In the genomic region with DNA sequence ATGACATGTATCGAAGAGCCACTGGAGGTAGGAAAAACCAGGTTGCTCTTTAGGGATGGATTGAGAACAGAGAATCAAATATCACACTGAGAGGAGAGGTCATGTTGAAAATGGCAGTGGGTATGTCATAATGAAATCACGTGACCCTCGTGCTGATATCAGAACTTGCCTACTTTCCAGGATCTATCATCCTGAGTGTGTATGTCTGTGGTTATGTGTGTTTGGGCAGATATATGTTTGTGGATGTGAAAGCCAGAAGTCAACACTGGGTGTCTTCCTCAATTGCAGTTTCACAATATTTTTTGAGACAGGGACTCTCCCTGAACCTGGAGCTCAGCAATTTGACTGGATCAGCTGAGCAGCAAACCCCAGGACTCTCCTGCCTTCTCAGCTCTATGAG, we compare ENCODE assay signal across 23 mouse cellular contexts. TPM values are rescaled to one million over a fixed set of nuclear protein-coding genes. Genes with fewer than 3 reads are reported as not detected.
DNase-seq lines count a peak whose midpoint lies in the region; ATAC-seq and TF ChIP-seq lines count a peak whose summit lies in the region.
"Had no signal": no experiment of that assay in that cellular context is flagged by ENCODE, and none has a peak within 500 bp of the region (broad histone marks: within the 10 kb centered on the region; RNA-seq: fewer than 3 reads in every experiment).

No protein-coding gene starts in this region.

- peaks cover 3% of the 10 kb centered on the region; the same call in 1 of the 2 replicates for H3K79me2 ChIP-seq in liver, adult 2 months (ENCODE audit: control insufficient read depth, insufficient read depth, low read length)

- H3K9me3 ChIP-seq in liver, postnatal 0 days (ENCODE audit: low read length), result no peaks in the 10 kb centered on the region
- H3K9me3 ChIP-seq in intestine, embryonic 16.5 days (ENCODE audit: control insufficient read depth, low read length), result no peaks in the 10 kb centered on the region
- H3K9me3 ChIP-seq in embryonic facial prominence, embryonic 10.5 days, result no peaks in the 10 kb centered on the region
- H3K9me3 ChIP-seq: embryonic facial prominence, embryonic 12.5 days; embryonic facial prominence, embryonic 15.5 days; hindbrain, embryonic 12.5 days; hindbrain, embryonic 15.5 days had no signal

- no peak for TF ChIP-seq CTCF in liver, adult 2 months (IDR thresholded peaks at IDR 0.05; ENCODE audit: low read depth, low read length)
- no peak for TF ChIP-seq CTCF in liver, postnatal 0 days (IDR thresholded peaks at IDR 0.05; ENCODE audit: low read depth)

- no peak for TF ChIP-seq EP300 in liver, postnatal 0 days (IDR thresholded peaks at IDR 0.05; ENCODE audit: low read depth)

- H3K9ac ChIP-seq in liver, adult 2 months (ENCODE audit: low read depth, low read length), result no peak overlapping the region
- H3K9ac ChIP-seq in liver, postnatal 0 days (replicated peaks), result no peak overlapping the region
- no peak overlapping the region for H3K9ac ChIP-seq in intestine, embryonic 16.5 days (ENCODE audit: low read depth, low read length)
- H3K9ac ChIP-seq: embryonic facial prominence, embryonic 12.5 days; embryonic facial prominence, embryonic 15.5 days; forebrain, postnatal 0 days; hindbrain, embryonic 12.5 days; hindbrain, embryonic 15.5 days had no signal

- 84% methylated on average over 3 of the region's 3 CpGs for WGBS in liver, adult 2 months
- 58% methylated on average over 3 of the region's 3 CpGs for WGBS in liver, postnatal 0 days (ENCODE audit: insufficient replicate concordance)
- 81% methylated on average over 3 of the region's 3 CpGs for WGBS in intestine, embryonic 16.5 days
- WGBS in embryonic facial prominence, embryonic 10.5 days, result 93% methylated on average over 3 of the region's 3 CpGs

- DNase-seq in liver, adult 2 months (ENCODE audit: extremely low read depth, low read depth, low spot score), result peak; percentile 28
- no peak for DNase-seq in liver, postnatal 0 days
- DNase-seq in splenic B cell, adult 2 months (ENCODE audit: low read depth, low spot score), result peak; percentile 46
- DNase-seq in cerebellum, postnatal 4 days (ENCODE audit: low spot score in 2 of 2), result no peak
- no peak for DNase-seq in embryonic facial prominence, embryonic 10.5 days (ENCODE audit: low spot score)
- DNase-seq: adrenal gland, adult 2 months; adrenal gland, postnatal 14 days; B cell, adult 2 months; cerebellum, adult 18-20 months; cerebellum, adult 9-10 months; cerebellum, postnatal 14 days; forebrain, postnatal 0 days; gastrocnemius, postnatal 25 days; heart, adult 11 months had no signal

- no peak overlapping the region for H3K4me2 ChIP-seq in liver, postnatal 0 days (ENCODE audit: low read depth, low read length)
- H3K4me2 ChIP-seq in intestine, embryonic 16.5 days (ENCODE audit: low read depth, low read length), result no peak overlapping the region
- H3K4me2 ChIP-seq: embryonic facial prominence, embryonic 12.5 days; embryonic facial prominence, embryonic 15.5 days; heart, embryonic 11.5 days; hindbrain, embryonic 12.5 days; hindbrain, embryonic 15.5 days had no signal

- no peak overlapping the region for H3K4me3 ChIP-seq in liver, adult 2 months (ENCODE audit: insufficient read depth, low read depth, low read length)
- no peak overlapping the region for H3K4me3 ChIP-seq in liver, postnatal 0 days (ENCODE audit: low read depth, low read length)
- no peak overlapping the region for H3K4me3 ChIP-seq in intestine, embryonic 16.5 days (ENCODE audit: low read length)
- no peak overlapping the region for H3K4me3 ChIP-seq in embryonic facial prominence, embryonic 10.5 days
- H3K4me3 ChIP-seq: embryonic facial prominence, embryonic 12.5 days; embryonic facial prominence, embryonic 15.5 days; hindbrain, embryonic 12.5 days; hindbrain, embryonic 15.5 days had no signal

- H3K36me3 ChIP-seq in liver, adult 2 months (ENCODE audit: control insufficient read depth, insufficient read depth, low read length), result no peaks in the 10 kb centered on the region
- no peaks in the 10 kb centered on the region for H3K36me3 ChIP-seq in liver, postnatal 0 days (replicated peaks; ENCODE audit: insufficient read depth, low read length)
- no peaks in the 10 kb centered on the region for H3K36me3 ChIP-seq in splenic B cell, adult 2 months (ENCODE audit: control insufficient read depth, insufficient read depth, low read length, poor library complexity, severe bottlenecking)
- H3K36me3 ChIP-seq in intestine, embryonic 16.5 days (ENCODE audit: control insufficient read depth, insufficient read depth, low read length), result no peaks in the 10 kb centered on the region
- no peaks in the 10 kb centered on the region for H3K36me3 ChIP-seq in embryonic facial prominence, embryonic 10.5 days (replicated peaks)
- H3K36me3 ChIP-seq: embryonic facial prominence, embryonic 12.5 days; embryonic facial prominence, embryonic 15.5 days; hindbrain, embryonic 12.5 days; hindbrain, embryonic 15.5 days had no signal

- ATAC-seq in liver, postnatal 0 days, result no peak
- ATAC-seq in granulocyte monocyte progenitor cell, adult 5-6 weeks (replicated peaks; ENCODE audit: poor library complexity, severe bottlenecking), result peak; percentile 72
- ATAC-seq in megakaryocyte progenitor cell, adult 5-6 weeks (replicated peaks; ENCODE audit: poor library complexity), result peak; percentile 57
- ATAC-seq in intestine, embryonic 16.5 days, result no peak
- ATAC-seq: forebrain, embryonic 14.5 days; forebrain, postnatal 0 days had no signal

- H3K27ac ChIP-seq in liver, adult 2 months (replicated peaks; ENCODE audit: insufficient read depth, low read depth, low read length), result no peak overlapping the region
- no peak overlapping the region for H3K27ac ChIP-seq in liver, postnatal 0 days (ENCODE audit: low read depth)
- no peak overlapping the region for H3K27ac ChIP-seq in intestine, embryonic 16.5 days (ENCODE audit: low read length)
- H3K27ac ChIP-seq in embryonic facial prominence, embryonic 10.5 days (replicated peaks), result no peak overlapping the region
- H3K27ac ChIP-seq: embryonic facial prominence, embryonic 12.5 days; embryonic facial prominence, embryonic 15.5 days; hindbrain, embryonic 12.5 days; hindbrain, embryonic 15.5 days had no signal

- no peaks in the 10 kb centered on the region for H3K27me3 ChIP-seq in liver, adult 2 months (ENCODE audit: control insufficient read depth, insufficient read depth, low read length)
- no peaks in the 10 kb centered on the region for H3K27me3 ChIP-seq in liver, postnatal 0 days (ENCODE audit: insufficient read depth, low read length)
- H3K27me3 ChIP-seq in splenic B cell, adult 2 months (ENCODE audit: control insufficient read depth, insufficient read depth, low read length, poor library complexity, severe bottlenecking), result no peaks in the 10 kb centered on the region
- H3K27me3 ChIP-seq in intestine, embryonic 16.5 days (replicated peaks; ENCODE audit: control insufficient read depth, insufficient read depth, low read length), result no peaks in the 10 kb centered on the region
- 0 out of 2 replicates have a peak, but pooled peaks cover 6% of the 10 kb centered on the region for H3K27me3 ChIP-seq in embryonic facial prominence, embryonic 10.5 days (replicated peaks; ENCODE audit: low read depth, poor library complexity, severe bottlenecking)
- H3K27me3 ChIP-seq: embryonic facial prominence, embryonic 12.5 days; embryonic facial prominence, embryonic 15.5 days; hindbrain, embryonic 12.5 days; hindbrain, embryonic 15.5 days had no signal

- TF ChIP-seq POLR2A in liver, adult 2 months (IDR thresholded peaks at IDR 0.05; ENCODE audit: extremely low read depth, insufficient read depth, low read length), result no peak

- no peaks in the 10 kb centered on the region; the same call in 1 of the 2 replicates for H3K4me1 ChIP-seq in liver, adult 2 months (ENCODE audit: control insufficient read depth, insufficient read depth, low read length)
- peaks cover 6% of the 10 kb centered on the region; the same call in 1 of the 2 replicates for H3K4me1 ChIP-seq in liver, postnatal 0 days (ENCODE audit: insufficient read depth)
- no peaks in the 10 kb centered on the region; the same call in 1 of the 2 replicates for H3K4me1 ChIP-seq in intestine, embryonic 16.5 days (ENCODE audit: control insufficient read depth, insufficient read depth, low read length)
- peaks cover 7% of the 10 kb centered on the region for H3K4me1 ChIP-seq in embryonic facial prominence, embryonic 10.5 days
- H3K4me1 ChIP-seq: embryonic facial prominence, embryonic 12.5 days; embryonic facial prominence, embryonic 15.5 days had no signal

RNA-seq across cellular contexts. Expression of a gene that starts 4.7 kb away (rescaled TPM):
- total RNA-seq in liver, adult 2 months (2014; rRNA removed), result 16.8 and 24.4 TPM in 2 replicates
- 41.8 and 42.1 TPM in 2 replicates for polyA plus RNA-seq in liver, adult 2 months (2012; rRNA removed)
- 27.8 and 30.5 TPM in 2 replicates for polyA plus RNA-seq in liver, postnatal 0 days (2015; fragmentation: Nextera tagmentation; extraction: Ambion mirVana)
- total RNA-seq in granulocyte monocyte progenitor cell, adult 5-6 weeks (2014; fragmentation: Nextera tagmentation), result 103 and 156 TPM in 2 replicates
- total RNA-seq in granulocyte monocyte progenitor cell, adult 5-6 weeks (2017), result 33.8 and 44.3 TPM in 2 replicates
- total RNA-seq in megakaryocyte progenitor cell, adult 5-6 weeks (2015), result 60.4 and 75.6 TPM in 2 replicates
- total RNA-seq in megakaryocyte progenitor cell, adult 5-6 weeks (2017), result 26.9 and 36.0 TPM in 2 replicates
- polyA plus RNA-seq in intestine, embryonic 16.5 days (2015; fragmentation: Nextera tagmentation; extraction: Ambion mirVana), result 90.6 and 94.4 TPM in 2 replicates
- polyA plus RNA-seq in embryonic facial prominence, embryonic 10.5 days (2016; fragmentation: Nextera tagmentation; extraction: Ambion mirVana), result 121 and 132 TPM in 2 replicates

RNA-seq across cellular contexts. Expression of a gene that starts 48.6 kb away (rescaled TPM):
- 13.3 and 13.4 TPM in 2 replicates for total RNA-seq in liver, adult 2 months (2014; rRNA removed)
- polyA plus RNA-seq in liver, adult 2 months (2012; rRNA removed), result 26.1 and 31.0 TPM in 2 replicates
- 17.3 and 18.7 TPM in 2 replicates for polyA plus RNA-seq in liver, postnatal 0 days (2015; fragmentation: Nextera tagmentation; extraction: Ambion mirVana)
- 90.2 and 113 TPM in 2 replicates for total RNA-seq in granulocyte monocyte progenitor cell, adult 5-6 weeks (2014; fragmentation: Nextera tagmentation)
- 68.2 and 68.3 TPM in 2 replicates for total RNA-seq in granulocyte monocyte progenitor cell, adult 5-6 weeks (2017)
- total RNA-seq in megakaryocyte progenitor cell, adult 5-6 weeks (2015), result 52.9 and 63.3 TPM in 2 replicates
- total RNA-seq in megakaryocyte progenitor cell, adult 5-6 weeks (2017), result 83.9 and 96.5 TPM in 2 replicates
- polyA plus RNA-seq in intestine, embryonic 16.5 days (2015; fragmentation: Nextera tagmentation; extraction: Ambion mirVana), result 49.0 and 55.4 TPM in 2 replicates
- 94.6 and 94.8 TPM in 2 replicates for polyA plus RNA-seq in embryonic facial prominence, embryonic 10.5 days (2016; fragmentation: Nextera tagmentation; extraction: Ambion mirVana)

Comparison
In these comparisons a context has a peak if more than half of its experiments do, and no peak if none do; other contexts are left out.
1. DNase-seq: peak in liver, adult 2 months (single experiment) and splenic B cell, adult 2 months (single experiment); none in liver, postnatal 0 days (single experiment), cerebellum, postnatal 4 days (0 of 2) and embryonic facial prominence, embryonic 10.5 days (single experiment).
2. ATAC-seq: peak in granulocyte monocyte progenitor cell, adult 5-6 weeks (single experiment) and megakaryocyte progenitor cell, adult 5-6 weeks (single experiment); none in liver, postnatal 0 days (single experiment) and intestine, embryonic 16.5 days (single experiment).